9 mouse cellular contexts compared by ENCODE assay signal in the genomic region with DNA sequence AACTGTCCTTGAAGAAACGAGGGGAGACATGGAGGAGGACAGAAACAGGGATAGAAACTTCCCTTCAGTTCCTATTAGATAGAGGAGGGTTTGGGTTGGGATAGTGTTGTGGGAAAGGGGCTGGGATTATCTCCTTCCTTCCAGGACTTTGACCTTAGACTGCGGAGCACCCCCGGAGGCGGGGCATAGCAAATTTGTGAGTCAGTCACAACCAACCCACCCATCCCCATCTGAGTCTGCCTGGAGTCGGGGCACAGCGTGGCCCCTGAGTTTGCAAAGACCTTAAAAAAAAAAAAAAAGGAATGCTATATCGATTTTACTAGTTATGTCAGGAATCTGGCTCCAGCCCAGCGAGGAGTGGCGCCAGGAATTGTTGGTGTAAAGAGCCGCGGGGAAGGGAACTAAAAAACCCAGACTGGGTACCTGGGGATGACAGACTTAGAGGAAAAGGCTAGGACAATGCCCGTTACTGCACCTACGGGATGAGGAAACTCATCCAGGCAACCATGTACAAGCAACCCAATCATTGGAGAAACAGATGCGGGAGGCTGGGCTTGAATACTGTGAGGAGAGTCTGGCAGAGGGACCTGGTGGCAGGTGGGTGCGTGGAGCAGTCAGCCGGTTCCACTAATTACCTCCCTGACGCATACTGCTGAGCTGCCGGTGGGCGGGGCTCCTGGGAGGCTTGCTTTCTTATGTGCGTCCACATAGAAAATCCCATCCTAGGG. TPM values are rescaled to one million over a fixed set of nuclear protein-coding genes. Genes with fewer than 3 reads are reported as not detected.
DNase-seq lines count a peak whose midpoint lies in the region; ATAC-seq and TF ChIP-seq lines count a peak whose summit lies in the region.
"Had no signal": no experiment of that assay in that cellular context is flagged by ENCODE, and none has a peak within 500 bp of the region (broad histone marks: within the 10 kb centered on the region; RNA-seq: fewer than 3 reads in every experiment).

No protein-coding gene starts in this region.

- H3K27ac ChIP-seq in embryonic facial prominence, embryonic 15.5 days (replicated peaks), result no peak overlapping the region
- no peak overlapping the region for H3K27ac ChIP-seq in liver, embryonic 15.5 days (replicated peaks)
- H3K27ac ChIP-seq in stomach, embryonic 16.5 days (ENCODE audit: low read length), result no peak overlapping the region

- ATAC-seq in embryonic facial prominence, embryonic 15.5 days (ENCODE audit: insufficient number of reproducible peaks, low FRiP score, low TSS enrichment, low read depth), result no peak
- no peak for ATAC-seq in liver, embryonic 15.5 days (ENCODE audit: insufficient read depth)
- 0 out of 2 replicates have a peak, but pooled peaks have one; percentile 29 for ATAC-seq in stomach, embryonic 16.5 days (ENCODE audit: insufficient read depth, low FRiP score)

- peak overlapping the region; percentile 37 for H3K4me2 ChIP-seq in embryonic facial prominence, embryonic 15.5 days (replicated peaks)
- peak overlapping the region; percentile 37 for H3K4me2 ChIP-seq in liver, embryonic 15.5 days
- H3K4me2 ChIP-seq in stomach, embryonic 16.5 days (ENCODE audit: low read depth, low read length), result peak overlapping the region; percentile 30

- H3K9ac ChIP-seq in embryonic facial prominence, embryonic 15.5 days, result no peak overlapping the region
- no peak overlapping the region for H3K9ac ChIP-seq in liver, embryonic 15.5 days
- no peak overlapping the region for H3K9ac ChIP-seq in stomach, embryonic 16.5 days (ENCODE audit: low read length)

- 6% methylated on average over 20 of the region's 20 CpGs for WGBS in embryonic facial prominence, embryonic 15.5 days
- WGBS in liver, embryonic 15.5 days (ENCODE audit: insufficient replicate concordance), result 19% methylated on average over 20 of the region's 20 CpGs
- 13% methylated on average over 20 of the region's 20 CpGs for WGBS in stomach, embryonic 16.5 days
- 10% methylated on average over 20 of the region's 20 CpGs for WGBS in lung, adult 2 months

- H3K36me3 ChIP-seq in E14TG2a.4 (ENCODE audit: insufficient read depth, low read length), result no peaks in the 10 kb centered on the region
- H3K36me3 ChIP-seq in embryonic facial prominence, embryonic 15.5 days, result 0 out of 2 replicates have a peak, but pooled peaks cover under 1% of the 10 kb centered on the region
- H3K36me3 ChIP-seq in liver, embryonic 15.5 days (replicated peaks), result no peaks in the 10 kb centered on the region
- H3K36me3 ChIP-seq in stomach, embryonic 16.5 days (ENCODE audit: control insufficient read depth, insufficient read depth, low read length), result no peaks in the 10 kb centered on the region; the same call in 1 of the 2 replicates

- peak; percentile 45 for DNase-seq in Muller cell, postnatal 12 days (ENCODE audit: inconsistent ontology term)
- DNase-seq in kidney, postnatal 36 days, result peak; percentile 6 to 22
- DNase-seq in thymus, postnatal 36 days, result no peak
- DNase-seq in lung, adult 2 months, result no peak

- peaks cover 25% of the 10 kb centered on the region for H3K27me3 ChIP-seq in E14TG2a.4 (ENCODE audit: insufficient read depth, low read length)
- no peaks in the 10 kb centered on the region; the same call in 1 of the 2 replicates for H3K27me3 ChIP-seq in embryonic facial prominence, embryonic 15.5 days
- peaks cover 43% of the 10 kb centered on the region for H3K27me3 ChIP-seq in liver, embryonic 15.5 days
- peaks cover 6% of the 10 kb centered on the region; the same call in 1 of the 2 replicates for H3K27me3 ChIP-seq in stomach, embryonic 16.5 days (ENCODE audit: control insufficient read depth, insufficient read depth, low read length)

- peaks cover 20% of the 10 kb centered on the region for H3K4me1 ChIP-seq in E14TG2a.4 (replicated peaks; ENCODE audit: low read depth, low read length)
- peaks cover 8% of the 10 kb centered on the region for H3K4me1 ChIP-seq in embryonic facial prominence, embryonic 15.5 days
- no peaks in the 10 kb centered on the region for H3K4me1 ChIP-seq in liver, embryonic 15.5 days (replicated peaks)
- peaks cover 5% of the 10 kb centered on the region; the same call in 1 of the 2 replicates for H3K4me1 ChIP-seq in stomach, embryonic 16.5 days (ENCODE audit: control insufficient read depth, insufficient read depth, low read length)
- H3K4me1 ChIP-seq in lung, adult 2 months (ENCODE audit: control insufficient read depth, insufficient read depth, low read length), result no peaks in the 10 kb centered on the region; the same call in 1 of the 2 replicates

- no peak for TF ChIP-seq POLR2A in lung, adult 2 months (IDR thresholded peaks at IDR 0.05; ENCODE audit: borderline replicate concordance, extremely low read depth, low read depth, low read length)

- no peak for TF ChIP-seq CTCF in E14TG2a.4 (conservative IDR thresholded peaks at IDR 0.05; ENCODE audit: low read length)
- no peak for TF ChIP-seq CTCF in lung, adult 2 months (IDR thresholded peaks at IDR 0.05; ENCODE audit: insufficient read depth, low read length)

- no peaks in the 10 kb centered on the region for H3K9me3 ChIP-seq in E14TG2a.4 (ENCODE audit: low read length)
- no peaks in the 10 kb centered on the region for H3K9me3 ChIP-seq in embryonic facial prominence, embryonic 15.5 days (replicated peaks)
- H3K9me3 ChIP-seq in liver, embryonic 15.5 days (replicated peaks), result no peaks in the 10 kb centered on the region
- no peaks in the 10 kb centered on the region for H3K9me3 ChIP-seq in stomach, embryonic 16.5 days (replicated peaks; ENCODE audit: control insufficient read depth, low read length)

- peak overlapping the region; percentile 57 for H3K4me3 ChIP-seq in E14TG2a.4 (replicated peaks; ENCODE audit: low read length)
- no peak overlapping the region for H3K4me3 ChIP-seq in embryonic facial prominence, embryonic 15.5 days (replicated peaks)
- H3K4me3 ChIP-seq in liver, embryonic 15.5 days (replicated peaks), result no peak overlapping the region
- H3K4me3 ChIP-seq in stomach, embryonic 16.5 days (replicated peaks; ENCODE audit: low read length), result no peak overlapping the region; the same call in 1 of the 2 replicates
- H3K4me3 ChIP-seq in lung, adult 2 months (replicated peaks; ENCODE audit: extremely low read depth, low read depth, low read length), result no peak overlapping the region

RNA-seq across cellular contexts. Expression of a gene that starts 6.9 kb away (rescaled TPM):
- not detected in 2 replicates for polyA plus RNA-seq in embryonic facial prominence, embryonic 15.5 days (2015; fragmentation: Nextera tagmentation; extraction: Ambion mirVana)
- not detected in 2 replicates for polyA plus RNA-seq in liver, embryonic 15.5 days (2015; fragmentation: Nextera tagmentation; extraction: Ambion mirVana)
- not detected in 2 replicates for polyA plus RNA-seq in stomach, embryonic 16.5 days (2015; fragmentation: Nextera tagmentation; extraction: Ambion mirVana)
- polyA plus RNA-seq in lung, adult 2 months (2012; rRNA removed), result not detected in 2 replicates
- polyA plus RNA-seq: cortical plate, adult 2 months had no signal

RNA-seq across cellular contexts. Expression of a gene that starts 44.5 kb away (rescaled TPM):
- polyA plus RNA-seq in embryonic facial prominence, embryonic 15.5 days (2015; fragmentation: Nextera tagmentation; extraction: Ambion mirVana), result 2.0 and 2.1 TPM in 2 replicates
- polyA plus RNA-seq in liver, embryonic 15.5 days (2015; fragmentation: Nextera tagmentation; extraction: Ambion mirVana), result not detected in 2 replicates
- not detected in 2 replicates for polyA plus RNA-seq in stomach, embryonic 16.5 days (2015; fragmentation: Nextera tagmentation; extraction: Ambion mirVana)
- polyA plus RNA-seq in lung, adult 2 months (2012; rRNA removed), result not detected in 2 replicates
- polyA plus RNA-seq: cortical plate, adult 2 months had no signal

Comparison
In these comparisons a context has a peak if more than half of its experiments do, and no peak if none do; other contexts are left out.
1. DNase-seq: peak in Muller cell, postnatal 12 days (single experiment) and kidney, postnatal 36 days (2 of 2); none in thymus, postnatal 36 days (0 of 2) and lung, adult 2 months (single experiment).
2. Peak in every context shown above with its lines, with median percentiles within 50 percentile points of each other: H3K4me2 ChIP-seq.